Mouse (Mus musculus) heart, postnatal 0 days (tissue): ENCODE data around the gene Bcar3. TPM values are rescaled to one million over a fixed set of nuclear protein-coding genes. Genes with fewer than 3 reads are reported as not detected.

Source experiments
- ATAC-seq: fragments of 200-750 bp; cut with Nextera tagmentation; 2 replicates; pipeline ENCODE4 v1.8.0; 2017; ENCODE audit warnings: low read depth, moderate number of reproducible peaks, moderate library complexity; ENCODE audit not compliant: insufficient read depth
- DNase-seq: peaks from one replicate; pipeline ENCODE4 v3.0.0-alpha.2; 2016; ENCODE audit warnings: low spot score
- H3K27ac ChIP-seq: fragments of 300-500 bp; sonication (generic); 2 replicates; pipeline ENCODE4 v1.5.1; 2014; ENCODE audit warnings: low read depth, mild to moderate bottlenecking
- H3K27me3 ChIP-seq: fragments of 300-500 bp; sonication (generic); 2 replicates; pipeline ENCODE4 v1.6.1; 2014; ENCODE audit warnings: low read length, mixed read lengths; ENCODE audit not compliant: control insufficient read depth, insufficient read depth
- H3K36me3 ChIP-seq: fragments of 300-500 bp; sonication (generic); replicated peaks from 2 replicates; pipeline ENCODE4 v1.6.1; 2014; ENCODE audit warnings: low read length, mixed read lengths; ENCODE audit not compliant: control insufficient read depth, insufficient read depth
- H3K4me1 ChIP-seq: fragments of 300-500 bp; sonication (generic); 2 replicates; pipeline ENCODE4 v1.6.1; 2014; ENCODE audit warnings: antibody characterized with exemption; ENCODE audit not compliant: control insufficient read depth, insufficient read depth
- H3K4me2 ChIP-seq: fragments of 300-500 bp; sonication (generic); 2 replicates; pipeline ENCODE4 v1.6.1; 2014; ENCODE audit warnings: low read depth, mild to moderate bottlenecking, low read length, moderate library complexity
- H3K4me3 ChIP-seq: fragments of 300-500 bp; sonication (generic); 2 replicates; pipeline ENCODE4 v1.5.1; 2014; ENCODE audit warnings: low read depth, low read length
- H3K9ac ChIP-seq: fragments of 300-500 bp; sonication (generic); replicated peaks from 2 replicates; pipeline ENCODE4 v1.6.1; 2014; ENCODE audit warnings: low read depth, low read length, mixed read lengths
- H3K9me3 ChIP-seq: fragments of 300-500 bp; sonication (generic); replicated peaks from 2 replicates; pipeline ENCODE4 v1.6.1; 2016; ENCODE audit warnings: low read length; ENCODE audit not compliant: control insufficient read depth
- CTCF ChIP-seq: IDR thresholded peaks from 2 replicates; pipeline ENCODE4 v1.5.1; 2016; ENCODE audit warnings: antibody characterized with exemption, control low read depth, low read depth
- EP300 ChIP-seq: IDR thresholded peaks from 2 replicates; pipeline ENCODE4 v1.6.1; 2016; ENCODE audit warnings: antibody characterized with exemption, low read depth
- WGBS: fragments of 180-500 bp; shearing (Covaris S2); extraction: QIAGEN DNeasy Blood & Tissue Kit; methylation state at CpG from one replicate; pipeline ENCODE4 v1.1.7; 2014; 5-methylcytosine and 5-hydroxymethylcytosine counted together
- polyA plus RNA-seq: library from polyadenylated mRNA; unstranded; fragments of >200 nt; fragmentation: Nextera tagmentation; extraction: Ambion mirVana; gene quantifications from 2 replicates; pipeline ENCODE4 v1.2.1, GENCODE M21; 2015
- total RNA-seq: library from RNA; depleted of rRNA; stranded (reverse); fragments of >200 nt; gene quantifications from 2 replicates; pipeline ENCODE4 v1.2.3, GENCODE M21; 2014; ENCODE audit warnings: low replicate concordance

The Bcar3 gene
- total and polyA plus RNA-seq, 2 experiments from 2014 or later: 3.3 to 38.6 TPM

DNA sequence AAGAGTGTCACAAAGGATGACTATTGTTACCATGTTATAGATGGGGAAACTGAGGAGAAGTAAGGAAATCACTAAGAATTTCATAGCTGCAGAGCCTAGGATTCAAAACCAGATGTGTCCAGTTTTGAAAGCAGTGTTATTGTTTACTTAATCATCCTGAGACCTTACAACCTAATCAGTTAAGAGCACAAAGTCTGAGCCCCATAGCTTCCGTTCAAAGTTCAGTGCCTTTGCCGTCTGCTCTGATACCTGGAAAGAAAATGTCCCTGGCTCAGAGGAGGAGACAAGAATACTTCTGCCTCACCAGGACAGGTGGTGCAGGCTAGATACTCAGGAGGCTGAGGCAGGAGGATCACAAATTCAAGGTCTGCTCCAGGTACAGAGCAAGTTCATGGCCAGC is 117.7 kb downstream of the Bcar3 start:
- H3K27ac ChIP-seq: no peak overlapping the region
- no peaks in the 10 kb centered on the region for H3K4me1 ChIP-seq
- no peak for TF ChIP-seq EP300
- no peak for TF ChIP-seq CTCF
- H3K27me3 ChIP-seq: peaks cover 6% of the 10 kb centered on the region; the same call in 1 of the 2 replicates
- H3K36me3 ChIP-seq: no peaks in the 10 kb centered on the region
- H3K9ac ChIP-seq: no peak overlapping the region
- 82% methylated on average over 2 of the region's 2 CpGs for WGBS
- H3K9me3 ChIP-seq: no peaks in the 10 kb centered on the region
- DNase-seq (no peak), ATAC-seq (no peak)
- no peak overlapping the region for H3K4me3 ChIP-seq
- H3K4me2 ChIP-seq: no peak overlapping the region

DNA sequence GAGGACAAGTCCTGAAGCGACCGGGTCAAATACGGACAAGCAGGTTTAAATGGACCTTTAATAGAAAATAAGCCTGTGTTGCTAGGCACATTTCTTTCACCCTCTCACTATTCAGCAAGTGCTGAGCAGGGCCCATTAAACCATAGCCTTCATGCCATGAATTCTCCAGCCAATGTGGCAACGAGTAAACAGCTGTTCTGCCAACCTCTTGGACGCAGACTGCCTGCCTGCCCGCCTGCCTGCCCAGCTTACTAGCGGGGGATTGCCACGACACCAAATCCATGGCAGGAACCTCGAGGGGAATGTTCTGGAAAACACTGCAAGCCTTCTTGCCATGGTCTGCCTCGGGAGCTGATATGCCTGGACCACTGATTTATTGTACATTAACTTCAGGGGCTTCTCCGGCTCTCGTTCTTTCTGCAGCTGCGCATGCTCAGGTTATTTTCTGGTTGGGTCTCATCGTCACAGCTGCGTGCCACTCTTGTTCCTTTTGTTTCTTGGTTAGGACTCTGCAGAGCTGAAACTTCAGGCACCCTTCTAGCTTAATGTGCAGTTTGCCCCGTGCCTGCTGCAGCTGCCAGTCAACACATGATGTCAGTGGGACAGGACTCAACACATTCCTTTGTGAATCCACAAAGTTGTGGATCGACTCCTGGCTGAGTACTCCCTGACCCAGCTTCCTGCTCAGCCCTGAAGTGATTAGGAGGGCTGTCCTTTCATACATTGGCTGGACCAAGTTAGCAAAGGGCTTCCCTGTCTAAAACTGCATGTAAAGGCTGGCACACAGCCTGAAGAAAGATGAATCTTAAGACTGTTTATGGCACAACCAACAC is 120.0 kb downstream of the Bcar3 start:
- Histone ChIP-seq H3K4me3 (no peak overlapping the region; the same call in 1 of the 2 replicates), H3K4me1 (no peaks in the 10 kb centered on the region), H3K36me3 (no peaks in the 10 kb centered on the region), H3K9me3 (no peaks in the 10 kb centered on the region), H3K27me3 (peaks cover 11% of the 10 kb centered on the region), H3K9ac (no peak overlapping the region), H3K27ac (no peak overlapping the region), H3K4me2 (peak overlapping the region; percentile 33; the same call in 1 of the 2 replicates)
- TF ChIP-seq CTCF: no peak
- no peak for TF ChIP-seq EP300
- 29% methylated on average over 17 of the region's 17 CpGs for WGBS
- DNase-seq (no peak), ATAC-seq (no peak)

DNA sequence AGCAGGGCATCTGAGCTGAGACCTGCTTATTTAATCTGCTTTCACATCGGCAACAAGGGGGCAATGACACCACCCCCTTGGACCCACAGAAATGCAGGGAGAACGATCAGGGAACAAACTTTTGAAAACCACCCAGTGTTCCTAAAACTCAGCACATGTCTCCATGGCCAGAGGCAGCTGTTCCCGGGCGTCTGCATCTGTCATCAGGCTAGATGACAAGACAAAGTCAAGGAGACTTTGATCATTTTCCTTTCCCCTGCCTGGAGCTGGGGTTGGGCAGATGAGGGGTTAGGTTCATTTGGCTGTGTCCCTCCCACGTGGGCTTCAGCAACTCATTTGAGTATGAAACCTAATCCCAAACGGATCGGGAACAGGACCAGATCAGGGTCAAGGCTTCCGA is 120.9 kb downstream of the Bcar3 start:
- ATAC-seq (no peak), DNase-seq (no peak)
- H3K4me3 ChIP-seq: no peak overlapping the region
- no peaks in the 10 kb centered on the region for H3K36me3 ChIP-seq
- H3K27me3 ChIP-seq: peaks cover 11% of the 10 kb centered on the region
- TF ChIP-seq CTCF (no peak), EP300 (no peak)
- H3K4me1 ChIP-seq: no peaks in the 10 kb centered on the region
- no peak overlapping the region for H3K9ac ChIP-seq
- no peak overlapping the region for H3K27ac ChIP-seq
- no peak overlapping the region for H3K4me2 ChIP-seq
- no peaks in the 10 kb centered on the region for H3K9me3 ChIP-seq
- 71% methylated on average over 8 of the region's 8 CpGs for WGBS

DNA sequence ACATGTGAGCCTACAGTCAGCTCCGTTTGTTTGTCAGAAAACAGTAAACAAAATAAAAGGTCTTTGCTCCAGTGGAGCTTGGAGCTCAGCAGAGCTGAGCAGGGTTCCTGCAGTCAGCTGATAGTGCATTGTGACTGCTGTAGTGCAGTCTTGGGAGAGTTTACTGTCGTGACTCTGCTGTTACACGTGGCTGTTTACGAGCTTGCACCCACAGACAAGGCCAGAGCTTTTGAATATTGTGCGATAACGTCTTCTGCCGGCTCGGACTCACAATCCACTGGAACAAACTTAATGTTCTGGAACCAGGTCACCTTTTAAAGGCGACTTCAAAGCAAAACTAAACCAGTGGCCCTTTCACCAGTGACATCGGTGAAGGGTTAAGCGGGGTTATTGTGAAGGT is 123.5 kb downstream of the Bcar3 start:
- ATAC-seq (no peak), DNase-seq (no peak)
- Histone ChIP-seq H3K4me2 (no peak overlapping the region), H3K4me1 (0 out of 2 replicates have a peak, but pooled peaks cover 4% of the 10 kb centered on the region), H3K27ac (no peak overlapping the region), H3K9ac (no peak overlapping the region), H3K9me3 (no peaks in the 10 kb centered on the region), H3K36me3 (no peaks in the 10 kb centered on the region), H3K4me3 (no peak overlapping the region), H3K27me3 (peaks cover 30% of the 10 kb centered on the region)
- WGBS: 79% methylated on average over 11 of the region's 11 CpGs
- TF ChIP-seq CTCF: no peak
- TF ChIP-seq EP300: no peak

DNA sequence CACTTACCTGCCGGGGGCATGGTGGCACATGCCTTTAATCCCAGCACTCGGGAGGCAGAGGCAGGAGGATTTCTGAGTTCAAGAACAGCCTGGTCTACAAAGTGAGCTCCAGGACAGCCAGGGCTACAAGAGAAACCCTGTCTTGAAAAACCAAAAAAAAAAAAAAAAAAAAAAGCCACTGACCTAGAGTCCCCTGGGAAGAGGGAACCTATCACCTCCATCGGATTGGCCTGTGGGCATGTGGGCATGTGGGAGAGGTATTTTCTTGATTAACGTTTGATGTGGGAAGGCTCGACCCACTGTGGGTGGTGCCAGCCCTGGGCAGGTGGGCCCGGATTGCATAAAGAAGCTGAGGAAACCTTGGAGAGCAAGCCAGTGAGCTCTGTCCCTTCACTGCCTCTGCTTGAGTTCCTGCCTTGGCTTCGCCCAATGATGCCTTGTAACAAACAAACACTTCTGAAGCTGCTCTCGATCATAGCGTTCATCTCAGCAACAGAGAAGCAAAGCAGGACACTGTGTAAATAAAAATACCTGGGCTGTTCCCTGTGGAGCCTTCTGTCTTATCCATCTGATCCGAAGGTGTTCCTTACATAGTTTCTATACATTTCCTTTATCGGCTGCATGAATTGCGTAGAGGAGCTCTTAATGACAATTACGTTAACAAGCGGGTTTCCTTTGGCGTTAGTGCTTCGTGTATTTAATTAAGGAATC is 124.8 kb downstream of the Bcar3 start:
- ATAC-seq (no peak), DNase-seq (no peak)
- Histone ChIP-seq H3K9ac (no peak overlapping the region), H3K27me3 (peaks cover 30% of the 10 kb centered on the region), H3K36me3 (no peaks in the 10 kb centered on the region), H3K4me3 (peak overlapping the region; percentile 62), H3K9me3 (no peaks in the 10 kb centered on the region), H3K4me1 (0 out of 2 replicates have a peak, but pooled peaks cover 4% of the 10 kb centered on the region), H3K4me2 (peak overlapping the region; percentile 86), H3K27ac (no peak overlapping the region)
- WGBS: 64% methylated on average over 16 of the region's 16 CpGs
- TF ChIP-seq CTCF (no peak), EP300 (no peak)
